Mouse (Mus musculus) adrenal gland, adult (tissue): ENCODE measurements around the gene Sprr2k.

Experiments used
- DNase-seq, 2 experiments: peaks; one replicate each; pipeline ENCODE4 v3.0.0; 2022 to 2023; ENCODE audit warnings: low spot score in 1 of 2; ENCODE audit not compliant: inconsistent age in 2 of 2

Gene Sprr2k

DNA sequence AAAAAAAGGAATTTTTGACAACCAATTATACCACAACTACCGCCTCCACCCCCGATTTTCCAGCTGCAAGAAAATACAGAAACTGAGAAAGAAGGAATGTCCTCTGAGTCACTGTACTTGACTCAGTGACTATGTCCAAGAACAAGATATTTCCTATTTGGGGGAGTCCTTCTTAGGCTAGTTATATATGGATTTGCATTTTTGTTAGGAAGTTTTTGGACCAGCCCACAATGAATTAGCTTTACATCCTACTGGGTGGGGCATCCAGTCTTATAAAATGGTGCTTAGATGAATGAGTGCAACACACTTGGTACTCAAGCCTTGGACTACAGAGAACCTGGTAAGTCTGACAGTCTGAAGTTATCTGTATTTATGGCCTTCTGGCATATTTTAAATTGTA is at the start of gene Sprr2k:
Gene Sprr2k, plus strand, starts transcription at position 301 of the 400 bp plus-strand sequence.
- DNase-seq: no peak

GRCm38 (mm10) chr3:92385385-92385784 is 47.0 kb upstream of the Sprr2k start, which contains the start of gene Sprr2h:
Gene Sprr2h, plus strand, starts transcription at chr3:92385685.
- no peak for DNase-seq

DNA sequence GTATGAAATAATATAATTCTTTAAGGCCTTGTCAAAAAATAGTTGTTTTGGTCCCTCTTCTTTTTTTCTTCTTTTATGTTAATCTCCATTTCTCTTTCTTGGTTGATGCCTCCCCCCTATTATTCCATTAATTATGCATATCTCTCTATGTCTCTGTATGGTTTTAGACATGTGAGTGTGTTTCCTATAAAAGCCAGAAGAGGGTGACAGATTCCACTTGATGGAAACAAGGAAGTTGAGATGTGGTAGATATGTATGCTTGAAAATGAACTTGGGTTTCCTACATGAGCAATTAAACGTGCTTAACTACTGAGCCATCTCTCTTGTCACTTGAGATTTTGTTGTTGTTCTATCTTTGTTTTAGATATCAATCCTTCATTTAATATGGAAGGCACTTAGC is 38.1 kb upstream of the Sprr2k start:
- peak in 1 of 2 experiments; percentile 48 for DNase-seq

- no peak for DNase-seq
Observed at GRCm38 (mm10) chr3:92407691-92408090, 24.7 kb upstream of the Sprr2k start, which contains the start of gene Sprr2i. Gene Sprr2i, plus strand, starts transcription at chr3:92407991.

DNA sequence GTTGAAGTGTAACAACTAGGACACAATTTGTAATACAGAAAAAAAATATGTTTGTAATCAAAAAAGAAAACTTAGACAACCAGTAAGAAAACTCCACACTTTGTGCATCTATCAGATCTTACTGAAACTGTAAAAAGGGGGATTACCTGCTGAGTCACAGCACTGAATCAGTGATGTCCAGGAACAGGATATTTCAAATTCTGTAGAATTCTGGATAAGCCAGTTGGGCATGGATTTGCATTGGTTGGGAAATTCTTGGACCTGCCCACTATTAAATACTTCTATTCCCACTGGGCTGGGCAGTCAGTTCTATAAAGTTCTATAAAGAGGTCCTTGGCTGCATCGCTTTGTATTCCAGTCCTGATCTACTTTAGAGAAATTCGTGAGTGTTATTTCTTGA is 14.6 kb upstream of the Sprr2k start, which contains the start of gene Sprr2j-ps:
Gene Sprr2j-ps, plus strand, starts transcription at position 301 of the 400 bp plus-strand sequence.
- no peak for DNase-seq

- DNase-seq: no peak
Observed at GRCm38 (mm10) chr3:92429323-92429722, 3.1 kb upstream of the Sprr2k start, which contains the start of gene Gm9774. Gene Gm9774, minus strand, starts transcription at chr3:92429423.

- DNase-seq: no peak
Observed at GRCm38 (mm10) chr3:92438689-92439088, 6.3 kb downstream of the Sprr2k start, which contains the start of gene Sprr1b. Gene Sprr1b, minus strand, starts transcription at chr3:92438789.

DNA sequence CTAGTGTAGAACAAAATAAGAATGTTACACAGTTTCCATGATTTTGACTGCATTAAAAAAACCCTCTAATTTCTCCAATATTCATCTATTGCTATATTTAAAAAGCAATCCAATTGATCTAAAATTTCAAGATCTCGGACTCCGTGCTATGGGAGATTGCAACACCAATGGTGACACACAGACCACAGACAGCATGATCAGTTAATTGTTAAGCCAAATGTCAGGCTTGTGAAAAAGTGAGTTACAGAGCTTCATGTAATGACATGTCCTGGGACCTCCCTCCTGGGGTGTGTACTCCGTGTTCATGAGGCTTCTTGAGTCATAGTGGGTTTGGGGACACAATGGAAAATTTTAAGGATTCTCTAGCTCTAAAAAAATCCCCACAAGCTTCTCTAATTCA is 7.8 kb downstream of the Sprr2k start:
- no peak for DNase-seq

DNA sequence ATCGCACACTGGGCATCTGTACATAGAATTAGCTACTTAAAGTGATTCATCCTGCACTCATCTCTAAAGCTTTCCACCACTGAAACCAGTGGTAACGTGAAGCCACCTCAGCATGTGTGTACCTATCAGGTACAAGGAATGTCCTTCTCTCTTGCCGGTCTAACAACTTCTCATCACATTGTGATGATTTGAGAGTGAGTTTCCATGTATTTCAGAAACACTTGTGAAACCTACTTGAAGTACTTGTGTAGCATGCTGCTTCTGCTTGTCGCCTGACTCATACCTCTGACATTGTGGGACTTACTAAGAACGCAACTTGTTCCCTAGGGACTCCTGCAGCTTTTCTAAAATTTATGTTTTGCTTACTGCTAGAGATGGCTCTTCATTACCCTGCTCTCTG is 22.8 kb downstream of the Sprr2k start:
- no peak for DNase-seq

- DNase-seq: no peak
Observed at GRCm38 (mm10) chr3:92458620-92459019, 26.2 kb downstream of the Sprr2k start, which contains the start of gene Sprr3. Gene Sprr3, minus strand, starts transcription at chr3:92458720.

DNA sequence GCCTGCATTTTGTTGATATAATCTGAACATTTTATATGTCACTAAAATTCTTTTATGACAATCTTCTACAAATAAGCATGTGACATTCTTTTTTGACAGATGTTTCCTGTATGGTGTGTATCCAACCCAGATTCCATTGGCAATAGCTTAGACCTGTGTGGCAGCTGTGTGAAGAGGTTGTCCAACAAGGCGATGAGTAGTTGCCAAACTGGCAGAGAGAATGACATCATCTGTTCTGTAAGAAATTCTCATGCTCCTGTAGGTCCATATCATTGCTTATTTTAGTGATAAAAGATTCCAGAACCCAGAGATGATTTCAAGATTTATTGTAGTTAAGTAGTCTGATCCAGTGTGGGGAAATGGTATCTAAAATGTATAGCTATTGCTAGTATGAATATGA is 34.2 kb downstream of the Sprr2k start:
- no peak for DNase-seq

- DNase-seq: no peak
Observed at GRCm38 (mm10) chr3:92467424-92467823, 35.0 kb downstream of the Sprr2k start.

GRCm38 (mm10) chr3:92470111-92470510 is 37.7 kb downstream of the Sprr2k start:
- no peak for DNase-seq

DNA sequence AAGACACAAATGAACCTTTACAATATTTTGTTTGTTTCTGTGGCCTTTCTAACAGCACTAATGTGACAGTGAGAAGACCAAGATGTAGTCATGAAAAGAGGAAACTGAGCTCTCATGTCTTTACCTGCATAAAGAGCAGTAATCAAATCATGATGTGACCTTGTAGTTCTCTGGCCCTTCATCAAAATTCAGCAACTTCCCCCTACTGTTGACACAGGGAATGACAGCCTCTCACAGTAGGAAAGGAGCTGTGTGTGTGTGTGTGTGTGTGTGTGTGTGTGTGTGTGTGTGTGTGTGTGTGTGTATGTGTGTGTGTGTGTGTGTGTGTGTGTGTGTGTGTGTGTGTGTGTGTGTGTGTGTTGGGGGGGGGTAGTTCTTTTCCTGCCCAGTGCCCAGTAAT is 48.9 kb downstream of the Sprr2k start:
- peak in 1 of 2 experiments; percentile 52 for DNase-seq
